8 mouse cellular contexts compared by ENCODE assay signal in the genomic region with DNA sequence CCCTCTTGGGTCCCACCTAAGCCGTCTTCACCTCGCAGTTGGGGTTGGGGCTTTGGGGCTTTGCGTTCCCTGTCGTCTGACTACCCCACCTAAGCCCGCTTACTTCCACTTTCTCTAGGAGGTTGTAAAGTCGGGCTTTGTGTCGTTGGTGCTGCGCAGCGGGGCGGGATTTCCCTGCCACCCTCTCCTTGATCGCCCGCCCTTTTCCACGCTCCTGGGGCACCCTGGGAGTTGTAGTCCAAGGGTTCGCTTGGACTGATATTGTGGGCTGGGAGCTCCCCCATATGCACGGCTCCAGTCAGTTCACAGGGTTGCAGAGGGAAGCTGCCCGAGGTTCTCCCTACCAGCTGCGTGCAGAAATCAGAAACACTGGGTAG.
A peak's percentile ranks its signal among the peaks of the same experiment; 100 is the strongest.
DNase-seq lines count a peak whose midpoint lies in the region; ATAC-seq and TF ChIP-seq lines count a peak whose summit lies in the region.

No protein-coding gene starts in this region.

- peak overlapping the region; percentile 75 for H3K9ac ChIP-seq in forebrain, embryonic 15.5 days (replicated peaks)
- H3K9ac ChIP-seq in liver, embryonic 16.5 days (ENCODE audit: low read depth, low read length), result peak overlapping the region; percentile 88
- peak overlapping the region; percentile 72 for H3K9ac ChIP-seq in neural tube, embryonic 15.5 days (replicated peaks)

- H3K4me3 ChIP-seq in forebrain, embryonic 15.5 days, result peak overlapping the region; percentile 76
- peak overlapping the region; percentile 81 for H3K4me3 ChIP-seq in liver, embryonic 16.5 days (ENCODE audit: low read depth, low read length)
- H3K4me3 ChIP-seq in neural tube, embryonic 15.5 days (replicated peaks), result peak overlapping the region; percentile 68
- peak overlapping the region; percentile 85 for H3K4me3 ChIP-seq in thymus, adult 2 months (ENCODE audit: control insufficient read depth, insufficient read depth, low read length)

- 17% methylated on average over 17 of the region's 17 CpGs for WGBS in forebrain, embryonic 15.5 days
- WGBS in large intestine, adult 2 months, result 13% methylated on average over 17 of the region's 17 CpGs
- 11% methylated on average over 17 of the region's 17 CpGs for WGBS in liver, embryonic 16.5 days (ENCODE audit: insufficient replicate concordance)
- 16% methylated on average over 14 of the region's 17 CpGs for WGBS in neural tube, embryonic 15.5 days
- 0% methylated on average over 17 of the region's 17 CpGs for WGBS in thymus, adult 2 months

- no peak for TF ChIP-seq CTCF in thymus, adult 2 months (IDR thresholded peaks at IDR 0.05; ENCODE audit: borderline replicate concordance, control insufficient read depth, extremely low read depth, insufficient read depth, low read length, poor library complexity)

- peak overlapping the region; percentile 93 for H3K27ac ChIP-seq in forebrain, embryonic 15.5 days (replicated peaks)
- peak overlapping the region; percentile 89 for H3K27ac ChIP-seq in liver, embryonic 16.5 days (ENCODE audit: low read length)
- H3K27ac ChIP-seq in neural tube, embryonic 15.5 days (replicated peaks), result peak overlapping the region; percentile 87
- H3K27ac ChIP-seq in thymus, adult 2 months (ENCODE audit: control insufficient read depth, insufficient read depth, low read length), result peak overlapping the region; percentile 74

- TF ChIP-seq POLR2A in thymus, adult 2 months (IDR thresholded peaks at IDR 0.05; ENCODE audit: control insufficient read depth, extremely low read depth, insufficient read depth, low read length, poor library complexity), result peak; percentile 66

- DNase-seq in MN1 (ENCODE audit: low spot score), result peak; percentile 82
- DNase-seq in cerebellum, adult 18-20 months, result peak; percentile 85 to 91
- DNase-seq in heart, postnatal 14 days, result peak; percentile 85 to 88
- DNase-seq in large intestine, adult 2 months (ENCODE audit: low read depth, low spot score), result peak; percentile 66
- peak; percentile 85 for DNase-seq in thymus, adult 2 months

- H3K4me1 ChIP-seq in forebrain, embryonic 15.5 days, result peaks cover 11% of the 10 kb centered on the region; the same call in 1 of the 2 replicates
- H3K4me1 ChIP-seq in liver, embryonic 16.5 days (ENCODE audit: control insufficient read depth, low read depth, low read length), result peaks cover 2% of the 10 kb centered on the region; the same call in 1 of the 2 replicates
- peaks cover 9% of the 10 kb centered on the region; the same call in 1 of the 2 replicates for H3K4me1 ChIP-seq in neural tube, embryonic 15.5 days
- peaks cover 3% of the 10 kb centered on the region; the same call in 1 of the 2 replicates for H3K4me1 ChIP-seq in thymus, adult 2 months (replicated peaks; ENCODE audit: control insufficient read depth, insufficient read depth, low read length)

- intact Hi-C loops in heart, postnatal 14 days (cut with DNase I), result loop anchor here (10.0 kb wide), 1 partner anchor 160 kb away; no protein-coding TSS in a partner anchor

- no peaks in the 10 kb centered on the region for H3K36me3 ChIP-seq in forebrain, embryonic 15.5 days
- no peaks in the 10 kb centered on the region for H3K36me3 ChIP-seq in liver, embryonic 16.5 days (ENCODE audit: control insufficient read depth, insufficient read depth)
- H3K36me3 ChIP-seq in neural tube, embryonic 15.5 days, result no peaks in the 10 kb centered on the region
- H3K36me3 ChIP-seq in thymus, adult 2 months (ENCODE audit: control insufficient read depth, insufficient read depth, low read length), result no peaks in the 10 kb centered on the region

- peak overlapping the region; percentile 31 for H3K4me2 ChIP-seq in forebrain, embryonic 15.5 days (replicated peaks)
- peak overlapping the region; percentile 47 for H3K4me2 ChIP-seq in liver, embryonic 16.5 days (ENCODE audit: low read depth, low read length)
- peak overlapping the region; percentile 38 for H3K4me2 ChIP-seq in neural tube, embryonic 15.5 days

- no peaks in the 10 kb centered on the region for H3K9me3 ChIP-seq in forebrain, embryonic 15.5 days
- no peaks in the 10 kb centered on the region for H3K9me3 ChIP-seq in liver, embryonic 16.5 days (replicated peaks; ENCODE audit: control insufficient read depth, low read length)
- H3K9me3 ChIP-seq in neural tube, embryonic 15.5 days (replicated peaks), result no peaks in the 10 kb centered on the region

- no peaks in the 10 kb centered on the region for H3K27me3 ChIP-seq in forebrain, embryonic 15.5 days
- H3K27me3 ChIP-seq in liver, embryonic 16.5 days (ENCODE audit: control insufficient read depth, insufficient read depth, low read depth, low read length), result no peaks in the 10 kb centered on the region
- no peaks in the 10 kb centered on the region for H3K27me3 ChIP-seq in neural tube, embryonic 15.5 days (replicated peaks)
- H3K27me3 ChIP-seq in thymus, adult 2 months (ENCODE audit: control insufficient read depth, insufficient read depth, low read length), result no peaks in the 10 kb centered on the region

- ATAC-seq in forebrain, embryonic 15.5 days (replicated peaks), result peak; percentile 98
- ATAC-seq in liver, embryonic 16.5 days (ENCODE audit: low read depth), result peak; percentile 87
- peak; percentile 96 for ATAC-seq in neural tube, embryonic 15.5 days (ENCODE audit: low FRiP score)

Comparison
In these comparisons a context has a peak if more than half of its experiments do, and no peak if none do; other contexts are left out.
1. Peak in every context shown above with its lines: DNase-seq, ATAC-seq, H3K4me3 ChIP-seq and H3K27ac ChIP-seq.